Mouse (Mus musculus): ENCODE measurements around the gene Mettl7a1.

GRCm38 (mm10) chr15:100304019-100304991 lies at the start of gene Mettl7a1:
- no peak for TF ChIP-seq GATA1 (IDR thresholded peaks at IDR 0.05; ENCODE audit: borderline replicate concordance, low read length)
- TF ChIP-seq FLI1 (IDR thresholded peaks at IDR 0.05; ENCODE audit: low read length), result no peak
